Mouse (Mus musculus) retina, embryonic 14.5 days (tissue): ENCODE results near the gene Wfdc1.

Experiments used
- DNase-seq: peaks from one replicate; pipeline ENCODE4 v3.0.0-alpha.2; 2015; ENCODE audit warnings: low spot score

The Wfdc1 gene

DNA sequence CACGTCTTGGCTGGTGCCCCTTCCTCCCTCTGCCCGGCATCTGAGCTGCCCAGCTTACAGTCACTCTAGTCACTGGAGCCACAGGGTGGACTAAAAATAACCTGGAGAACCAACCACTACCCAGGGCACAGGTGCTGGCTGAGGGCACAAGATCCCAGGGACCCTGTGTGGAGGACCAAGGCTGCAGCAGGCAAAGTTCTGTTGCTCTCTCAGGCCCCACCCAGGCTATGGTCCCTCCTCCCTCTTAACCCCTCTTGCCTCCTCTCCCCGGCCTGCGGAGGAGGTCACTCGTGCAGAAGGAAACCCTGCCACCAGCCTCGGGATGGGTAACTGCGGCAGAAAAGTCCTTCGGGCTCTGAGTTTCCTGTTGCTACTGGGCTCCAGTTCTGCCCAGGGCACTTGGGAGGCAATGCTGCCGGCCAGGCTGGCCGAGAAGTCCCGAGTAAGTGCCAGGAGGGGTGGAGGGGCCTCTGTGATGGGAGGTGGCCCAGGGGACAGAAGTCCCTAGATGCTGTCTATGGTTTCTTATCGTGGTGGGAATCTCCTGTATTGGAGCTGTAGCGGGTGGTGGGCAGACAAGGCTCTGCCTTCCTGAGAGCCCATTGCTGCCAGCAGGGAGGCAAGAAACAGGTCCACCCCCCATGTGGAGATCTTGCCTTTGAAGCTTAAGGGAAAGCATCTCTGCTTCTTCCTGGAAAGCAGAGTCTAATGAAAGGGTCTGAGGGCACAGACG lies at the start of gene Wfdc1:
Gene Wfdc1, plus strand, starts transcription at position 147 of the 733 bp plus-strand sequence.
- peak; percentile 66 for DNase-seq

DNA sequence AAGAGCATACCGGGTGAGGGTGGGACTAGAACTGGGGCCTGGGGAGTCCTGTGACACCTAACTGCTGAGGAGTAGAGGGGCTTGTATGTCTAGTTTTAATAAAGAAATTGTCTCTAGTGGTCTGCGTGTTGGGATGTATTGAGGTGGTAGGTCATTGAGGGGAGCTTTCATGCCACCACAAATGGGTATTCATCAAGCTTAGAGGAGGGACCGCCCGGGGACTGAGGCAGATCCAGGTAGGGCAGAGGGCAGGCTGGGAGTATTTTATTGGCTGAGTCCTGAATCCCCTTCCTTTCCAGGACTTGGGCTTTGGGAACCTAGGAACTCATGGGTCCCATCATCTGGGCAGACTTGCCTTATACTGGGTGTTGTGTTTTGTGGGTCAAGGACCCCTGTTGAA lies 49.4 kb upstream of the Wfdc1 start:
- DNase-seq: no peak

DNA sequence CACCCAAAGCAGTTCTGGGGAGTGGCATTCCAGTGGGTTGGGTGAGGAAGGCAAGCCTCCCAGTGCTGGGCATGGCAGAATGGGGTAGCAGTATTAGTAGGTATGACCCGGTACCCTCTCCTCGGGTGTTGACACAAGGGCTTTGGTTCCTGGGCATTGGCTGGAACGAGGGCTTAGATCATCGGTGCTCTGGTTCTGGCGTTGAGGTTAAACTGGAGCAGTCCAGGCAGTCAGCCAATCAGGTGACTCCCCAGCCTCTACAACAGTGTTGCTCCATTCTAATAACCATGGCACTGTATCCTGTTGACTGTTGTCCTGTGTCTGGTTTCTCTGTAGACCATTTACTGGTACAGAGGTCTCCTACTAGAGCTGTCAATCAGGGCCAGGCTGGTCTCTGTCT lies 48.6 kb upstream of the Wfdc1 start:
- no peak for DNase-seq

DNA sequence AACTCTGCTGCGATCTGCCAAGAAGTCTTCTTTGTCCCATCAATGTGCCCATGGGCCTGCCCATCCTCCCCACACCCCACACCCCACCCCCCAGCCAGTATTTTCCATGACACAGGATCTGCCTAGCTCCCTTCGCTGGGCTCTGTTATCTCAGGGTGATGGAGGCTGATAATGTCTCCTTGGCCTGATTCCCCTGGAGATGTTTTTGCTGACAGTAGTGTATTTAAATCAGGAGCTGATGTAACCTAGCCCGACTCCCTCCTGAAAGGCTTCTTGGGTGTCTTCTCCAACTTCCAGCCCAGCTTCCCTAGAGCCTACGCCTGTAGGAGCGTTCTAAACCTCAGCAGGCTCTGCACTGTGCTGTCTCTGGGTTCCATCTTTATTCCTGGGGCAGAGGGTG lies 47.3 kb upstream of the Wfdc1 start:
- DNase-seq: no peak

DNA sequence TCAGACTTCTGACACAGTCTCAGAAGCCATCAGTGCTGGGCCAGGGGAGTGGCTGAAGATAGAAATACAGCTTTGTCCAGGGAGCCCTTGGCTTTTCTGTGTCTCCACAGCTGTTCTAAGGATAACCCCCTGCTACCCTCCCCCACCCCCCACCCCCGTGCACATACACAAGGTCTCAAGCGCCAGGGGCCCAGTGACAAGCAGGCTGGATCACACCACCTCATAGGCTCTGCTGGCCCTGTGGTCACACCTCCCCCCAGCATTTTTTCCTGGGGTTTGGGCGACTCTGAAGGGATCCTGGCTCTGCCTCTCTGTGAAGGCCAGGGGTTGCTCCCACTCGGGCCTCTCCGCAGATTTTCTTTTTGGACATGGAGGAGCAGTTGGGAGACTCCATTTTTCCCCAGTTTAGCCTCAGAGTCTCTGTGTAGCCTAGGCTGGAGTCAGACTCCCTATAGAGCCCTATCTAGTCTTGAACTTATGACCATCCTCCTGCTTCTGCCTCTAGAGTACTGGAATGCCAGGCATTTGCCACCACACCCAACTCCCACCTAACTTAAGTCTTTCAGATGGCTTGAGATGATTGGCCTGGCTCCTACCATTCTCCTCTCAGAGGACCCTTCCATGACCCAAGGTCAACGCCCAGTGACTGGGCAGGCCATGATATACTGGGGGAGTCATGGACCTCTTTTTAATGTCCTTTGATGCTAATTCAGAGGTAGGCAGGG lies 45.9 kb upstream of the Wfdc1 start:
- DNase-seq: no peak

DNA sequence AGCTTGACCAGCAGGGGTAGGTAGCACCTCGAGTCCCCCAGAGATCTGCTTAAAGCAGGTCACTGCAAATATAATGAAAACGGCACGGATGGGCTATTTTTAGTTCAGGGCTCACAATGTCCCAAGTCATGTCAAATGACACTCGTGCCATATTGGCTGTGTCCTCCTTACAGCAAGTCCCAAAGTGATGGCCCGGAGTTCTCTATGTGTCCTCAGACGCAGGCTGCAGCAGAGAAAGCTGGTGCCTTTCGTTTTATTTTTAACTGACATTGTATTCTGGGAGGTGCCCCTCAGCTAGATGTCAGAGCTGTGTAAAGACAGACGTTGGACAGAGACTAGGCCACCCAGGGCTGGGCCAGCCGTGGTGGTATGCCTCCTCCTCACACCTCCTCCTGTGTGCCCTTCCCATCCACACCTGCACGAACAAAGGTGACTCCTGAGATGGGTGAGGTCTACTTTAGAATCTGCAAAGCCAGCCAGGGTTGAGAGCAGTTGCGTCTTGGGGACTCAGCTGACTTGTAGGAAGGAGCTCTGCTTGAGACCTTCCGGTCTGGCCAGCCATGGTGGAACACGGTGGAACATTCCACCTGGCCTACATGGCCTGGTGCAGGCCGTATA lies 45.2 kb upstream of the Wfdc1 start:
- DNase-seq: no peak

DNA sequence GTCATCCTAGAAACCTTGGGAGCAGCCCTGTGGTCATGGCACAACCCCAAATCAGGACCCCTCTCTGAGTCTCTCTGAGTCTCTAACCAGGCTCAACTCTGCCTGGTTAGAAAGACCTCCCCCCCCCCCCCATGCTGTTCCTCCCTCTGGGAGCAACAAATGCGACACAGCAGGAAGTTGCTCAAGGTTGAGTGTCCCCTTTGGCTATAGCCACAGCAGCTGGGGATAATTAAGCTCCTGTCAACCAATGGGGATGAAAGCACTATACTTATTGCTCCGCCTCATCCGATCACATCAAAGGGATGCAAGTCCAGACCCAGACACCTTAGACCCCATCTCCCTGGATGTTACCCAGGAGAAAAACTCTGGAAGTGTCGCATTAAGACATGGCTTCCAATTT lies 43.6 kb upstream of the Wfdc1 start:
- DNase-seq: no peak

DNA sequence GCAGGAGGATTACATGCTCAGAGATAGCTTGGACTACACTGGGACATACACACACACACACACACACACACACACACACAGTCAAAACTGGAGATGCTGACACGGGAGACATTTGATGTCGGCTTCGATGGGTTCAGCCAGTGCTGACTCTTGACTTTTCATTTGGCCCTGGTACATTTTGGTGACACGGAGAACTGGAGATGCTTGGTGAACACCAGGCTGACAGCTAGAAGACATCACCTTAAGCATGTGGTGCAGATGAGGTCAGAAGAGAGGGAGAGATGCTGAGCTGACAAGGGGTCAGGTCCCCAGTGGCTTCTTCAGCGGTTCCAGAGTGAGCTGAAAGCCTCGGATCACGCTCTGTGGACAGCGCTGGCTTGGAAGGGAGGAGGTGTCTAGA lies 43.1 kb upstream of the Wfdc1 start:
- no peak for DNase-seq

DNA sequence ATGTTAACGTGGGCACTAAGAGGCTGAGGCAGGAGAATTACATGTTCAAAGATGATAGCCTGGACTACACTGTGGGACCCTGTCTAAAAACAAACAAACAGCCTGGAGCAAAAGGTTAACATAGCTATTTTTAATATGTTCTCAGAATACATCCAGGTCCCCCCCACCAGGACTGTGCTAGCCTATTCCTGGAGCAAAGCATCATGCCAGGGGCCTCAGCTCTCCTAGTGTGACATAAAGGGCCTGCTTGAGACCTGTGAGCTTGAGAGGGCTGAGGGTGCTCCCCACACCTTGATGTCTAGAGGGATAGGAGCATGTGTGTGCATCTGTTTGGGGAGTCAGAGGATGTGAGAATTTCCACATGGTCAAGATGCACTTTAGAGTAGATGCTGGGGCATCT lies 42.4 kb upstream of the Wfdc1 start:
- no peak for DNase-seq

DNA sequence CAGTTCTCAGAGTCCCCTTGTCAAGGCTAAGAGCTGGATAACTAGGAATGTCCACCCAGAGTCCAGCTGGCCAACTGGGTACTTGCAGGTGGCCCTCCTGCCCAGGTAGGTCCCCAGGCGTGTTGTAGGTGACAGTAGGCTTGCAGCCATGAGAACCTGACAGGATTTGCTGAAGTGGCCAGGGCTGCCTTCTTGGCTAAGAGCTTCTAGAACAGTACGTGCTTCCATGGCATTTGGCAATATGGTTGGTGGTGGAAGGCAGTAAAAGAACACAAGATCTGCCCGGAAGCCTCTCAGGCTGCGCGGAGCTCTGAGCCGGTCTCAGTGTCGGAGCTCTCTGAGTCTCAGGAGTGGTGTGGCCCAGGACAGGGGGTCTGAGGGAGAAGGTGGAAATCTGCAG lies 41.2 kb upstream of the Wfdc1 start:
- no peak for DNase-seq

DNA sequence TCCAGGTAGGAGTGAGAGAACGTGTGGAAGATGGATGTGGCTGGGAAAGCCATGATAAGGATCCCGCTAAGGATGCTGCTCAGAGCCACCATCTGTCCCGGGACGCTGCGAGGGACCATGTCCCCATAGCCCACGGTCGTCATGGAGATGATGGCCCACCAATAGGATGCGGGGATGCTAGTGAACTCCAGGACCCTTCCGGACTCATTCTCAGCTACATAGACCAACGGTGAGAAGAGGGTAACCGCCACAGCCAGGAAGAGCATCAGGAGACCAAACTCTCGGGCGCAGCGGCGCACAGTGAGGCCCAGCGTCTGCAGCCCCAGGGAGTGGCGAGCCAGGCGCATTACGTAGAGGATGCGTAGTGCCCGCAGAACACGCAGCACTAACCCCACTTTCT lies 40.4 kb upstream of the Wfdc1 start:
- DNase-seq: no peak

DNA sequence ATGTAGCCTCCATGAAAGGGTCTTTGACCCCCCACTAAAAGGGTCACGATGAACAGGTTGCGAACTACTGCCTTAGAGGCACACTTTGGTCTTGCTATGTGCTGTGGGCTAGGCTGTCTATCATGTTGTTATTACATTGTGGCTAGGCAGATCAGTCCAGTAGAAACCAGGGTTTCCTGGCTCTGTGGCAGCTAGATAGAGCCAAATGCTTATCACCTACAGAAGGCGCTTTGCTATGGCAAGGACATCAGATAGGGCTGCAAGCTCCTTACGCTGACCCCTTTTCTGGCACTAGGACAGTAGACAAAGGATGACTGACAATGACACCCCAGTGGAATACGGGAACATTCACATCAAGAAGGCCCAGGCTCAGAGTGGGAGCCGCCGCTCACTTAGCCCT lies 39.0 kb upstream of the Wfdc1 start:
- DNase-seq: no peak

DNA sequence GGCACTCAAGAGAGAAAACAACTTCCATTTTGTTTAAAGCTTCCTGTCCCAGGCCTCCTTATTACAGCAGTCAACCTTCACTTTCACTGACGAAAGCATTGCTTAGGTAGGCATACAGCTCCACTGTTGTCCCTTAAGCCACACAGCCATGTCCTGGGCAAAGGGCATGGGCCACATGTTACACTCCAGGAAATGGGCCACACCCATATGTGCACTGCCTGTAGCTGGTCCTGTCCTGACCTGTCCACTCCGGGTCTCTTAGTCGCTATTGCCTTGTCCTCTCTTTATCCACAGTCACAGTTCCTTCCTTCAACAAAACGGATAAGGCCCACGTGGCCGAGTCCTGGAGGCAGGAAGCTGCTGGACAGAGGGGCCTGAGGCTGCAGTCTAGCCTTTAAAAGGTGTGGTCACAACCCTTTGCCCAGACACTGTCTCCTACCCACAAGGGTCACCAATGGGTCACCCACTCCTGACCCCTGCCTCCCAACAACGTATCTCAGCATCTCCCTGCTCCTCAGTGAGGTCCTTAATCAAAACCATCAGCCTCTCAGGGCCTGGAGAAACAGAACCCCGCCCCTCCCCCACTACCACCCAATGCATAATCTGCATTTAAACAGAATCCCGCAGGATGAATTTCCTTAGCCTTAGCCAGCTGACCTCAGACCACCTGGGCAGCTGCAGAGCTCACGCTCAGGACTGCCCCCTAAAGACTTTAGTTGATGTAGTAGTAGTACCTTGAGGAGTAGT lies 38.4 kb upstream of the Wfdc1 start:
- DNase-seq: no peak

DNA sequence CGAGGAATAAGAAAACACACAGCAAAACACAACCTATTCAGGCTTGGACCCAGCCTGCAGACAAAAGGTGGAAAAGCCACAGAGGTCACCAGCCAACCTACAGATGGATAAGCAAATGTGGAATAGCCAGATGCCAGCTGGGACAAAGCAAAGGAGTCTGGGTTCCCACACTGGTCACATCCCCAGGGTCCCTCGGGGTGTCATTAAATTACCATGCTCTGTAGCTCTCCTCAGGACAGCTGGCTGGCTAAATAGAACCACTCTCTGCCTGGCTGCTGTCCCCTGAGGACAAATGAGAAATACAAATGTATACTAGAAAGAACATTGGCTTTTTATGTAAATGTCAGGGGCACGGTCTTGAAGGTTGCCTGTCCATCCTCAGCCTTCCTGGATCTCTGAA lies 35.3 kb upstream of the Wfdc1 start:
- peak; percentile 70 for DNase-seq

DNA sequence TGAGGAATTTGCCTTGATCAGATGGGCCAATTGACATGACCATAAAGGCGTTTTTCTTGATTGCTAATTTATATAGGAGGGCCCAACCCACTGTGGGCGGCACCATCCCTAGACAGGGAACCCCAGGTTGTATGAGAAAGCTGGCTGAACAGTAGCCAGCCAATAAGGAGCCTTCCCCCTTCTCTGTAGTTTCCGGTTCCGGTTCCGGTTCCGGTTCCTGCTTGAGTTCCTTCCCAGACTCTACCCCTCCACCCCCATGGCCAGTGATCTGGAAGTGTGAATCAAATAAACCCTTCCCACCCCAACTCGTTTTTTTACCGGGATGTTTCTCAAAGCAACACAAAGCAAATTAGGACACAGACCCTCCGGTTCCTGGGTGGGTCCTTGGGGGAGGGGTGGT lies 33.9 kb upstream of the Wfdc1 start:
- no peak for DNase-seq

DNA sequence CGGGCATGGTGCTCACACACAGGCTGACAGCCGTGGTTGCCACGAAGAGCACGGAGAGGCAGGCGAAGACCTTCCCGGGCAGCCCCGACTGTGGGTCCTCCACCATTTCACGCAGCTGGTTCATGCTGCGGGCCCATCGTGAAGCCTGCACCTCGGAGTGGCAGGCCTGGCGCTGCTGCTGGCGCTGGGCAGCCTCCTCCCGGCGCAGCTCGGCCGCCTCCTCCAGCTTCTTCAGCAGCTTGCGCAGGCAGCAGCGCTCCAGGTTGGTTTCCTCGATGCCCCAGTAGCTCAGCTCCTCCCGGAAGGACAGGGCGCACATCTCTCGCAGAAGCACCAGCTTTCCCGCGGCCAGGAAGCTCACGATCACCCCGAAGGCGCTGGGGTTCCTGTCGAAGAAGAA lies 33.3 kb upstream of the Wfdc1 start:
- no peak for DNase-seq

DNA sequence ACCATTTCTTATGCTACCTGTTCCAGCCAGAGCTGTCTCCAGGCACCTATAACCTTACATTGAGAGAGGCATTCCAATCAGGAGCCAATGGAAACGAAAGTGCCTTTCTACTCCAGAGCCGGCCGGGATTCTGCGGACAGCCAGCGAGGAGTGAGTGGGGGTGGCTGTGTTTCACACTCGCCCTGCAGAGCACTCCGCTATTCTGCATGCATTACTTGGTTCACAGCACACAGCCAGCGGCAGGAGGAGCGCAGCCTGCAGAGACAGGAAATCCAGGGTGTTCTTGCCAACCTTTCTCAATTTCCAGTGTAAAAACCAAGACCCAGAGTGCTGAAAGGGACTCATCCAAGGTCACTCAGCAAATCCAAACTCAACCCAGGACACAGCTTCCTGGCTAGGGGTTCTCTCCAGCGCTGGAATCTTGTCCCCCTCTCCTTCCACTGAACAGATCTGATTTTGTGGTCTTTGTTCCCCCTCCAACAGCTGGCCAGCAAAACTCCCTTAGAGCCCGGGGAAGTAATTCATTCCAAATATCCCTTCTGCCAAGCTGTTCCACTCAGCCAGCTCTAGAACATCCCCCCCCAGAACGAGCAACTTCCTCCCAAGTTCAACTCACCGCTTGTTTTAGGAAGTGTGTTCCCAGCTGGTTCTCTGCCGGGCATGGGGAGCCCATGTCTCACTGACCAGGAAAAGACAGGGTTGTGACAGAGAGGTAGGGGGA lies 31.4 kb upstream of the Wfdc1 start:
- DNase-seq: peak; percentile 66

DNA sequence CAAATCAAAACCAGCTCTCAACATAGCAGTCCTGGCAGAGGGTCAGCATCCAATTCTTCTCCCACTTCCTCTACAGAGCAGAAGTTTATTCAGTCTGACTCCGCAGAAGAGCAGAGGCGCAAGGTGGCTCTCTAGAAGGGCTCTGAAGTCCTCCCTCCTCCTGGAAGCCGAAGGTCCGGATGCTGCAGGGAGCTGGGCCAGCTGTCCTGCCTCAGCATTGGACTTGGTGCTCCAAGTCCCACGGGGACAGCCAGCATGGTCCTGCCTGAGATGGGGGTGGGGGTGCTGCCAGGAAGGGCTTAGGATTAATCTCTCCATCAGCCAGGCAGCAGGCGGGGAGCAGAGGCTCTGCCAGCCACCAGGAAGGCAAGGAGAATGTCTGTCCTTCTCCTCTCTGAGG lies 30.8 kb upstream of the Wfdc1 start, which contains the start of gene Kcng4:
Gene Kcng4, minus strand, starts transcription at position 303 of the 400 bp plus-strand sequence.
- no peak for DNase-seq

DNA sequence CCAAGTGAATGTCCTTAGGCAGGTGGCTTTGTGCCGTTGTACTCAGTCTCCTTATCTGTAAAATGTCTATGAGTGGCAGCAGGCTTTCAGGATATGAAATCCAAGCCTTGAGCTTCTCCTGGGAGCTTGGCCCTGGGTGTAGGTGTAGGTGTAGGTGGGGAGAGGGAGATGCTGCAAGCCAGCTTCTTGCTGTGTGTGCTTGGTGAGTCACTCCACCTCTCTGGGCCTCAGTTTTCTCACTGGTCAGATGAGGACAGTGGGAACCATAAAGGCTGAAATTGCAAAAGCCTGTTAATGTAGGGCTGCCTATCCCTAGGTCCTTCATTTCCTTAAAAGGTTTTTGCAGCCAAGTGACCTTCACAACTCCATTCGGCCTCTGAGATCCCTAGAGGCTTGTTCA lies 30.2 kb upstream of the Wfdc1 start:
- DNase-seq: no peak

DNA sequence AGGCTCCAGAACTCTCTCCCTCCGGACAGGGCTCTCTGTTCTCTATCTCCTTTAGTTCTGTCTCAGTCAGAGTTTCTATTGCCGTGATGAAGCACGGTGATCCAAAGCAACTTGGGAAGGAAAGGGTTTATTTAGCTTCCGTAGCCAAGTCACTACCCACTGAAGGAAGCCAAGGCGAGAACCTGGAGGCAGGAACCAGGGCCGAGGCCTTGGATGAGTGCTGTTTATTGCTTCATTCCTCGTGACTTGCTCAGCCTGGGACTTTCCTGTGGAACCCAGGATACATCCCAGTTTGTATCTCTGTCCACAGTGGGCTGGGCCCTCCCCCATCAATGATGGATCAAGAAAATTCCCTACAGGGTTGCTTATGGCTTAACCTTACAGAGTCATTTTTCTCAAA lies 29.4 kb upstream of the Wfdc1 start:
- no peak for DNase-seq

DNA sequence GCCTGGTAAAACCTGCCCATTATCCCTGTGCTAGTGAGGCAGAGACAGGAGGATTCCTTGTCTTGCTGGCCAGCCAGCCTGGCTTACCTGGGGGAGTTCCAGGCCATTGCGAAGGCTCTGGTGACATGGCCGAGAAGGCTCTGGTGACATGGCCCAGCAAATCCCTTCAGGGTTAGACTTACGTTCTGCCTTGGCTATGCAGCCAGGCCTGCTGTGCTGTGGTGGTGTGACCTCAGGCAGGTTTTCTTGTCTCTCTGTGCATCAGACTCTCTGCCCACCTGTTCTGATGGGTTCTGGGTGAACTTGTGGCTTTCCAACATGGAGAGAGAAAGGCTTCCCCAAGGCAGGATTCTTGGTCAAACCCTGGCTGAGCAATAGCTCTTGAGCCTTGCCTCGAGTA lies 28.8 kb upstream of the Wfdc1 start:
- no peak for DNase-seq

DNA sequence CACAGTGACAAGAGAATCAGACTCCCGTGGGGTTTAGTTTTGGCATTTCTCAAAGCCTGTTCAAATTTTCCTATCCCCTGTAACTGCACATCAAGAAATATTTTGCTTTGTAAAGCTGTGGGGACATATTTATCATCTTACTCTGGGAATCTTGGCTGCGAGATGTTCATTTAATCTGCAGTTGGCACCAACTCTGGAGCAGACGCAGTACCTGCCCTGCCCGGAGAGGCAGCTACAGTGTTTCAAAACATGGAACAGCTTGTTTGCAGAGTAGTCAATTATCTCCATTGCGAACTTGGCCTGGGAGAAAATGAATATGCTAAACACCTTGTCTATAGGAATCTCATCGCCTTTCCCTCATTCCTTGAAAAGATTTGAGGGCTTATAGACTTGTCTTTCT lies 27.9 kb upstream of the Wfdc1 start:
- no peak for DNase-seq
